Mouse (Mus musculus): Measurements from ENCODE around the gene Ppp1r13l. TPM values are rescaled to one million over a fixed set of nuclear protein-coding genes. Genes with fewer than 3 reads are reported as not detected.

Ppp1r13l gene
- 1 to 10 TPM; 4.5 to 6.7 TPM for total RNA-seq (2021)
- long read RNA-seq, experiment 1, partial matches to known transcripts = 1 of 2 reads
- long read RNA-seq, experiment 1, other reads (novel, unspliced or antisense) = 0 of 2 reads
- long read RNA-seq, experiment 2, partial matches to known transcripts = 3 of 3 reads
- long read RNA-seq, experiment 2, other reads (novel, unspliced or antisense) = 0 of 3 reads

GRCm38 (mm10) chr7:19359299-19359891 is at the start of gene Ppp1r13l, which contains the start of gene Cd3eap:
Gene Ppp1r13l (plus strand): TSS chr7:19359749.
Gene Cd3eap (minus strand): TSS chr7:19359483.
- peak; percentile 92 to 93 for DNase-seq (ENCODE audit: low spot score in 2 of 2)

GRCm38 (mm10) chr7:19309884-19310641 is 49.5 kb upstream of the Ppp1r13l start, which contains the start of gene Fosb:
Gene Fosb (minus strand): TSS chr7:19310051.
- peak; percentile 96 to 97 for DNase-seq (ENCODE audit: low spot score in 2 of 2)

- DNase-seq (ENCODE audit: low spot score in 2 of 2) = no peak
These were observed 47.6 kb upstream of the Ppp1r13l start for GRCm38 (mm10) chr7:19311991-19312390.

- no peak for DNase-seq (ENCODE audit: low spot score in 2 of 2)
These were observed 45.5 kb upstream of the Ppp1r13l start for GRCm38 (mm10) chr7:19314033-19314432.

GRCm38 (mm10) chr7:19316451-19317161 is 42.9 kb upstream of the Ppp1r13l start:
- DNase-seq (ENCODE audit: low spot score in 2 of 2) = no peak

GRCm38 (mm10) chr7:19318201-19318600 is 41.3 kb upstream of the Ppp1r13l start:
- DNase-seq (ENCODE audit: low spot score in 2 of 2) = no peak

- DNase-seq (ENCODE audit: low spot score in 2 of 2) = no peak
These were observed 40.9 kb upstream of the Ppp1r13l start for GRCm38 (mm10) chr7:19318676-19319075.

- no peak for DNase-seq (ENCODE audit: low spot score in 2 of 2)
These were observed 40.1 kb upstream of the Ppp1r13l start for GRCm38 (mm10) chr7:19319458-19319857.

GRCm38 (mm10) chr7:19319906-19320305 is 39.6 kb upstream of the Ppp1r13l start:
- peak; percentile 92 to 96 for DNase-seq (ENCODE audit: low spot score in 2 of 2)

- no peak for DNase-seq (ENCODE audit: low spot score in 2 of 2)
These were observed 38.9 kb upstream of the Ppp1r13l start for GRCm38 (mm10) chr7:19320637-19321036.

- no peak for DNase-seq (ENCODE audit: low spot score in 2 of 2)
These were observed 38.1 kb upstream of the Ppp1r13l start for GRCm38 (mm10) chr7:19321464-19321863.

- no peak for DNase-seq (ENCODE audit: low spot score in 2 of 2)
These were observed 37.1 kb upstream of the Ppp1r13l start for GRCm38 (mm10) chr7:19322489-19322888.

GRCm38 (mm10) chr7:19324221-19324620 is 35.3 kb upstream of the Ppp1r13l start:
- no peak for DNase-seq (ENCODE audit: low spot score in 2 of 2)

- DNase-seq (ENCODE audit: low spot score in 2 of 2) = no peak
These were observed 34.0 kb upstream of the Ppp1r13l start for GRCm38 (mm10) chr7:19325262-19326199.

- DNase-seq (ENCODE audit: low spot score in 2 of 2) = peak; percentile 55 to 68
These were observed 33.2 kb upstream of the Ppp1r13l start for GRCm38 (mm10) chr7:19326359-19326758.

GRCm38 (mm10) chr7:19327128-19327527 is 32.4 kb upstream of the Ppp1r13l start:
- DNase-seq (ENCODE audit: low spot score in 2 of 2) = peak; percentile 63 to 74

GRCm38 (mm10) chr7:19327782-19328181 is 31.8 kb upstream of the Ppp1r13l start:
- no peak for DNase-seq (ENCODE audit: low spot score in 2 of 2)

GRCm38 (mm10) chr7:19328425-19328824 is 31.1 kb upstream of the Ppp1r13l start:
- DNase-seq (ENCODE audit: low spot score in 2 of 2) = no peak

- DNase-seq (ENCODE audit: low spot score in 2 of 2) = no peak
These were observed 27.6 kb upstream of the Ppp1r13l start for GRCm38 (mm10) chr7:19331910-19332309.

GRCm38 (mm10) chr7:19332709-19333352 is 26.7 kb upstream of the Ppp1r13l start:
- DNase-seq (ENCODE audit: low spot score in 2 of 2) = peak; percentile 76 to 77

All from layer of hippocampus, postnatal 14 days (tissue).